Mouse (Mus musculus) limb, embryonic 14.5 days (tissue): ENCODE results near the gene Zan. TPM values are rescaled to one million over a fixed set of nuclear protein-coding genes. Genes with fewer than 3 reads are reported as not detected.

Experiments used
- ATAC-seq: fragments of 200-750 bp; cut with Nextera tagmentation; 2 replicates; pipeline ENCODE4 v1.8.0; 2017; ENCODE audit warnings: low read depth, moderate number of reproducible peaks, moderate TSS enrichment; ENCODE audit not compliant: low FRiP score
- DNase-seq: peaks from one replicate; pipeline ENCODE4 v3.0.0-alpha.2; 2015; ENCODE audit warnings: low spot score
- H3K27ac ChIP-seq: fragments of 300-500 bp; sonication (generic); replicated peaks from 2 replicates; pipeline ENCODE4 v1.5.1; 2014; ENCODE audit warnings: low read depth, mild to moderate bottlenecking, low read length, moderate library complexity, mixed read lengths
- H3K27me3 ChIP-seq: fragments of 300-500 bp; sonication (generic); 2 replicates; pipeline ENCODE4 v1.6.1; 2014; ENCODE audit warnings: low read length, mixed read lengths; ENCODE audit not compliant: control insufficient read depth, insufficient read depth
- H3K36me3 ChIP-seq: fragments of 300-500 bp; sonication (generic); 2 replicates; pipeline ENCODE4 v1.6.1; 2014; ENCODE audit warnings: mild to moderate bottlenecking, low read length, moderate library complexity, mixed read lengths; ENCODE audit not compliant: control insufficient read depth, insufficient read depth
- H3K4me1 ChIP-seq: fragments of 300-500 bp; sonication (generic); 2 replicates; pipeline ENCODE4 v1.6.1; 2014; ENCODE audit warnings: antibody characterized with exemption, low read length, mixed read lengths; ENCODE audit not compliant: control insufficient read depth, insufficient read depth
- H3K4me2 ChIP-seq: fragments of 300-500 bp; sonication (generic); replicated peaks from 2 replicates; pipeline ENCODE4 v1.6.1; 2014; ENCODE audit warnings: low read depth, mild to moderate bottlenecking, low read length, moderate library complexity; ENCODE audit not compliant: severe bottlenecking
- H3K4me3 ChIP-seq: fragments of 300-500 bp; sonication (generic); replicated peaks from 2 replicates; pipeline ENCODE4 v1.5.1; 2014; ENCODE audit warnings: low read length
- H3K9ac ChIP-seq: fragments of 300-500 bp; sonication (generic); 2 replicates; pipeline ENCODE4 v1.6.1; 2014; ENCODE audit warnings: mild to moderate bottlenecking, low read depth, low read length, moderate library complexity; ENCODE audit not compliant: severe bottlenecking
- H3K9me3 ChIP-seq: fragments of 300-500 bp; sonication (generic); 2 replicates; pipeline ENCODE4 v1.6.1; 2016; ENCODE audit warnings: low read length; ENCODE audit not compliant: control insufficient read depth
- POLR2A ChIP-seq: fragments of 200-500 bp; IDR thresholded peaks from 2 replicates; pipeline ENCODE4 v1.8.0; 2012; ENCODE audit warnings: inconsistent platforms, mild to moderate bottlenecking, moderate library complexity, borderline replicate concordance; ENCODE audit not compliant: insufficient read depth, insufficient read length; ENCODE audit errors: extremely low read depth
- WGBS: fragments of 180-500 bp; shearing (Covaris S2); extraction: QIAGEN DNeasy Blood & Tissue Kit; methylation state at CpG from one replicate; pipeline ENCODE4 v1.1.7; 2014; 5-methylcytosine and 5-hydroxymethylcytosine counted together
- polyA plus RNA-seq, 2 experiments: library from polyadenylated mRNA; depleted of rRNA in 1 of 2; stranded (reverse) in 1 of 2; unstranded in 1 of 2; fragments of >200 nt; fragmentation: Nextera tagmentation in 1 of 2; extraction: Ambion mirVana in 1 of 2; gene quantifications; 2 replicates each; pipeline versions ENCODE4 v1.2.1 to v1.2.3; 2012 to 2014

The Zan gene
- polyA plus RNA-seq, 2 experiments, result 0.35 TPM; not detected in 1

- 71% methylated on average over 4 of the region's 4 CpGs for WGBS
- Histone ChIP-seq H3K9ac (no peak overlapping the region), H3K27ac (0 out of 2 replicates have a peak overlapping the region, but pooled peaks have one; percentile 3), H3K4me3 (no peak overlapping the region), H3K9me3 (no peaks in the 10 kb centered on the region), H3K4me1 (0 out of 2 replicates have a peak, but pooled peaks cover 3% of the 10 kb centered on the region), H3K4me2 (no peak overlapping the region), H3K36me3 (peaks cover 58% of the 10 kb centered on the region), H3K27me3 (no peaks in the 10 kb centered on the region)
- ATAC-seq (no peak), DNase-seq (no peak)
- no peak for TF ChIP-seq POLR2A
Observed at GRCm38 (mm10) chr5:137374521-137375080, 102.3 kb downstream of the Zan start.

- ATAC-seq, result no peak
- WGBS, result 86% methylated on average over 12 of the region's 12 CpGs
- Histone ChIP-seq H3K9me3 (no peaks in the 10 kb centered on the region), H3K27ac (no peak overlapping the region), H3K9ac (no peak overlapping the region), H3K27me3 (no peaks in the 10 kb centered on the region), H3K4me3 (no peak overlapping the region), H3K4me1 (0 out of 2 replicates have a peak, but pooled peaks cover 3% of the 10 kb centered on the region), H3K36me3 (peaks cover 70% of the 10 kb centered on the region), H3K4me2 (no peak overlapping the region)
- no peak for TF ChIP-seq POLR2A
- no peak for DNase-seq
Observed at GRCm38 (mm10) chr5:137373371-137373950, 103.4 kb downstream of the Zan start.

- no peak for ATAC-seq
- Histone ChIP-seq H3K4me2 (no peak overlapping the region), H3K9me3 (no peaks in the 10 kb centered on the region), H3K4me3 (no peak overlapping the region), H3K4me1 (no peaks in the 10 kb centered on the region), H3K27ac (no peak overlapping the region), H3K9ac (no peak overlapping the region), H3K27me3 (no peaks in the 10 kb centered on the region), H3K36me3 (peaks cover 100% of the 10 kb centered on the region)
- WGBS, result 95% methylated on average over 10 of the region's 11 CpGs
- TF ChIP-seq POLR2A, result no peak
- DNase-seq, result no peak
Observed at GRCm38 (mm10) chr5:137369665-137370064, 107.2 kb downstream of the Zan start.

- TF ChIP-seq POLR2A, result no peak
- peaks cover 12% of the 10 kb centered on the region for H3K4me1 ChIP-seq
- no peak overlapping the region for H3K4me3 ChIP-seq
- H3K27me3 ChIP-seq, result no peaks in the 10 kb centered on the region
- DNase-seq (no peak), ATAC-seq (no peak)
- H3K27ac ChIP-seq, result no peak overlapping the region
- H3K9me3 ChIP-seq, result no peaks in the 10 kb centered on the region
- H3K4me2 ChIP-seq, result no peak overlapping the region
- no peak overlapping the region for H3K9ac ChIP-seq
- 45% methylated on average over 7 of the region's 7 CpGs for WGBS
- peaks cover 97% of the 10 kb centered on the region for H3K36me3 ChIP-seq
Observed at GRCm38 (mm10) chr5:137358382-137358781, 118.5 kb downstream of the Zan start.

- H3K9me3 ChIP-seq, result no peaks in the 10 kb centered on the region
- WGBS, result 83% methylated on average over 17 of the region's 17 CpGs
- H3K27me3 ChIP-seq, result no peaks in the 10 kb centered on the region
- ATAC-seq, result no peak
- DNase-seq, result no peak
- no peak overlapping the region for H3K9ac ChIP-seq
- peaks cover 24% of the 10 kb centered on the region for H3K4me1 ChIP-seq
- H3K36me3 ChIP-seq, result peaks cover 55% of the 10 kb centered on the region
- no peak overlapping the region for H3K27ac ChIP-seq
- 0 out of 2 replicates have a peak overlapping the region, but pooled peaks have one; percentile 2 for H3K4me3 ChIP-seq
- no peak for TF ChIP-seq POLR2A
- H3K4me2 ChIP-seq, result no peak overlapping the region
Observed at GRCm38 (mm10) chr5:137354091-137354490, 122.8 kb downstream of the Zan start.
